Comparison of ENCODE assay signal across 14 mouse cellular contexts in the genomic region with DNA sequence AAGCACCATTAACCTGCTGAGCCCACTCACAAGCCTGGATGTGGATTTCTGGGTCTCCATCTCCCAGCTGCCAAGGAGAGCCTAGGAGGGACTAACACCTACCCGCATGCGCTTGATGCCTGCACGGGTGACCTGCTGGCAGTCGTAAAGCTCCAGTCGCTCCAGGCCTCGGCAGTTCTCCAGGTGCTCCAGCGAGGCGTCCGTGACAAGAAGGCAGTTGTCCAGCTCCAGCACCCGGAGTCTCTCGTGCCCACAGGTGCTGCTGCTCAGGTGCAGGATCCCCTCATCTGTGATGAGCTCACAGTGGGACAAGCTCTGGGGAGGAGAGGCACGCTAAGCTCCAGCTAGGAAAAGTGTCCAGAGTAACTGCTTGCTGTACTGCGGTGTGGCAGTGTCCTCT. TPM values are rescaled to one million over a fixed set of nuclear protein-coding genes. Genes with fewer than 3 reads are reported as not detected.
A peak's percentile ranks its signal among the peaks of the same experiment; 100 is the strongest.
DNase-seq lines count a peak whose midpoint lies in the region; ATAC-seq and TF ChIP-seq lines count a peak whose summit lies in the region.
"Had no signal": no experiment of that assay in that cellular context is flagged by ENCODE, and none has a peak within 500 bp of the region (broad histone marks: within the 10 kb centered on the region; RNA-seq: fewer than 3 reads in every experiment).

No protein-coding gene starts in this region.

- no peaks in the 10 kb centered on the region for H3K9me3 ChIP-seq in kidney, embryonic 16.5 days (ENCODE audit: low read length)
- H3K9me3 ChIP-seq in midbrain, embryonic 15.5 days = no peaks in the 10 kb centered on the region

- no peaks in the 10 kb centered on the region for H3K27me3 ChIP-seq in kidney, adult 2 months (replicated peaks; ENCODE audit: control insufficient read depth, insufficient read depth, low read length)
- H3K27me3 ChIP-seq in kidney, embryonic 16.5 days (ENCODE audit: insufficient read depth, low read length) = no peaks in the 10 kb centered on the region
- no peaks in the 10 kb centered on the region for H3K27me3 ChIP-seq in midbrain, embryonic 15.5 days (replicated peaks)

- no peak overlapping the region for H3K9ac ChIP-seq in kidney, embryonic 16.5 days (replicated peaks; ENCODE audit: low read length)
- H3K9ac ChIP-seq in midbrain, embryonic 15.5 days = no peak overlapping the region

- no peak overlapping the region for H3K27ac ChIP-seq in kidney, adult 2 months (ENCODE audit: insufficient read depth, low read depth, low read length)
- H3K27ac ChIP-seq in kidney, embryonic 16.5 days (ENCODE audit: low read length) = no peak overlapping the region
- H3K27ac ChIP-seq in midbrain, embryonic 15.5 days = no peak overlapping the region

- no peak overlapping the region for H3K4me2 ChIP-seq in kidney, embryonic 16.5 days (replicated peaks; ENCODE audit: low read depth, low read length)
- no peak overlapping the region for H3K4me2 ChIP-seq in midbrain, embryonic 15.5 days

- 52% methylated on average over 13 of the region's 13 CpGs for WGBS in kidney, adult 2 months
- 56% methylated on average over 13 of the region's 13 CpGs for WGBS in kidney, embryonic 16.5 days
- 93% methylated on average over 13 of the region's 13 CpGs for WGBS in midbrain, embryonic 15.5 days

- peaks cover 14% of the 10 kb centered on the region; the same call in 1 of the 2 replicates for H3K4me1 ChIP-seq in kidney, adult 2 months (ENCODE audit: control insufficient read depth, insufficient read depth, low read length)
- H3K4me1 ChIP-seq in kidney, embryonic 16.5 days (ENCODE audit: insufficient read depth, low read length) = peaks cover 8% of the 10 kb centered on the region; the same call in 1 of the 2 replicates
- H3K4me1 ChIP-seq in midbrain, embryonic 15.5 days = peaks cover 9% of the 10 kb centered on the region

- H3K4me3 ChIP-seq in kidney, adult 2 months (ENCODE audit: insufficient read depth, low read depth, low read length) = no peak overlapping the region
- H3K4me3 ChIP-seq in kidney, embryonic 16.5 days (ENCODE audit: low read length) = no peak overlapping the region
- no peak overlapping the region for H3K4me3 ChIP-seq in midbrain, embryonic 15.5 days

- DNase-seq in gastrocnemius, postnatal 10 days = peak; percentile 40
- DNase-seq in gastrocnemius, postnatal 25 days = no peak
- DNase-seq in kidney, adult 2 months = peak; percentile 69
- DNase-seq in kidney, adult 8-10 months = peak; percentile 38 to 48
- no peak for DNase-seq in right cerebral cortex, postnatal 36 days (ENCODE audit: low spot score in 2 of 2)
- DNase-seq in spleen, adult 12 weeks (ENCODE audit: low spot score) = no peak
- DNase-seq: embryo, embryonic 11 days; lung, postnatal 4 days; midbrain, embryonic 14.5 days; thymus, postnatal 25 days had no signal

- no peak for TF ChIP-seq CTCF in kidney, adult 2 months (conservative IDR thresholded peaks at IDR 0.05; ENCODE audit: insufficient read depth, insufficient read length, low read depth, low read length)

- H3K36me3 ChIP-seq in kidney, adult 2 months (ENCODE audit: control insufficient read depth, insufficient read depth, low read length) = no peaks in the 10 kb centered on the region; the same call in 1 of the 2 replicates
- H3K36me3 ChIP-seq in kidney, embryonic 16.5 days (ENCODE audit: insufficient read depth, low read length) = peaks cover 43% of the 10 kb centered on the region
- peaks cover 46% of the 10 kb centered on the region for H3K36me3 ChIP-seq in midbrain, embryonic 15.5 days (replicated peaks)

- no peak for ATAC-seq in kidney, embryonic 16.5 days (ENCODE audit: low FRiP score, low TSS enrichment)
- ATAC-seq in midbrain, embryonic 15.5 days (replicated peaks) = no peak
- ATAC-seq: forebrain, embryonic 16.5 days; inflammation-experienced regulatory T-cells, adult 6 months had no signal

- TF ChIP-seq POLR2A in kidney, adult 2 months (IDR thresholded peaks at IDR 0.05; ENCODE audit: low read depth, low read length) = no peak

RNA-seq across cellular contexts. Expression of a gene that starts 48.6 kb away (rescaled TPM):
- 10 to 100 TPM; 21.5 to 33.6 TPM for total RNA-seq in gastrocnemius, postnatal 10 days (2021)
- total RNA-seq in gastrocnemius, postnatal 25 days (2021) = 10 to 100 TPM; 14.6 to 14.8 TPM
- 42.5 and 44.7 TPM in 2 replicates for polyA plus RNA-seq in kidney, adult 2 months (2012; rRNA removed)
- polyA plus RNA-seq in kidney, embryonic 16.5 days (2015; fragmentation: Nextera tagmentation; extraction: Ambion mirVana) = 33.4 and 35.4 TPM in 2 replicates
- 33.1 and 34.2 TPM in 2 replicates for polyA plus RNA-seq in midbrain, embryonic 15.5 days (2015; fragmentation: Nextera tagmentation; extraction: Ambion mirVana)

Comparison
In these comparisons a context has a peak if more than half of its experiments do, and no peak if none do; other contexts are left out.
1. DNase-seq: peak in gastrocnemius, postnatal 10 days (single experiment), kidney, adult 2 months (single experiment) and kidney, adult 8-10 months (2 of 2); none in gastrocnemius, postnatal 25 days (single experiment), right cerebral cortex, postnatal 36 days (0 of 2) and spleen, adult 12 weeks (single experiment).